Mouse (Mus musculus) spleen, postnatal 36 days (tissue): ENCODE results near the gene Eif4g2.

Source experiments
- DNase-seq, 2 experiments: peaks; one replicate each; pipeline ENCODE4 v3.0.0; 2022; ENCODE audit warnings: low spot score in 2 of 2, mixed read lengths in 1 of 2

Eif4g2 gene

DNA sequence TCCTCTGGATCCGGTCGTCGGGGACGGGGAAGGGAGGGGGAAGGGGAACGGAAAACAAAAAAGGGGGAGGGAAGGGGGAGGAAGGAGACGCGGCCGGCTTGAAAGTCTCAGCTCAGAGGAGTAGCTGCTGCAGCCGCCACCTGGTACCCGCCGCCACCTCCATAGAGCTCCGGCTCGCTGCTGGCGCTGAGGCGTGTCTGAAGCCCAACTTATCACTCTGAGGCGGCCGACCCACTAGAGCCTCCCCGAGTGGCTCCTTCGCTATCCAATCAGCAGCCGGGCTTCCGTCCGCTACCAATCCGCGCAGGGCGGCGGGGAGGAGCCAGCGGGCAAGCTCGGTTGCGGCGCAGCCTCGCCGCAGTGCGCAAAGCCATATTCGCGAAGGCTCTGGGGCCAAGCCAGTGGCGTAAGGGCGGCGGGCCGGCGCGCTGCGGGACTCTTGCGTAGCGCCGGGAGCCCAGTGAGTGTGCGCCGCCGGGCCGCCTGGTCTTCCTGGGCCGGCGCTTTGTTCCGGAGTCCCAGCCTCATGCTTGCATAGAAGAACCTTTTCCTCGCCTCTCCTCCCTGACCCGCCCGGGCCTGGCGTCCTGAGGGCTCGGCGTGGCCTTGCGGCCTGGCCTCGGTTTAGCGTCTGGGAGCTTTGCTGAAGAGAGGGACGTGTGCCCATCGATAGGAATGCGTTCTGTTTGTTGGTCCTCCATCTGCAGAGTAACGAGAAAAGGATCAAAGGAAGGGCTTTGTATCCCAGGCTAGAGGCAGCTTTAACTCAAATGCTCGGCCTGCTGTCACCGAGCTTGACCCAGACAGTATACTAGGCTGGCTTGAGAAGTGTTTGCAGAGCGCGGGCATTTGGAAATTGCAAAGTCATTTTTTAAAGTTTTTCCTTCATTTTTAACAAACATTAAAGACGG, at the start of gene Eif4g2:
TSS of gene Eif4g2 (minus strand) at position 209 of the 911 bp plus-strand sequence.
- peak; percentile 99 to 100 for DNase-seq

DNA sequence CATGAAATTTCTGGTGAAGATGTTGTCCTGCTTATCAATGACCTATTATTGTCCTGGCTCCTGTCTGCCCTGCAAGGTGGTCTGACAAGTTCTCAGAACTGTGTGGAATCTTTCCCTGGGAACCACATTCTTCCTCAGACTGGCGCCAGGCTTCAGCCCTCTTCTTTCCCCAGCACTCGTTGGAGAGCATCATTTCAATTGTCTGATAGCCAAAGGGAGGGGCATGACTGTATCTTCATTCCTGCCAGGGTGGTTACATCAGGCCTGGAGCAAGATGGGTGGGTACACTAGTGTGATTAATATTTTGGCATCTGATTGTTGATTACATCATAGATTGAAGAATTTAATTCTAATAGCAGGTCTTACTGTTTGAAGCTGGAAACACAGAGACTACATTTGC, 49.8 kb upstream of the Eif4g2 start:
- DNase-seq = no peak

DNA sequence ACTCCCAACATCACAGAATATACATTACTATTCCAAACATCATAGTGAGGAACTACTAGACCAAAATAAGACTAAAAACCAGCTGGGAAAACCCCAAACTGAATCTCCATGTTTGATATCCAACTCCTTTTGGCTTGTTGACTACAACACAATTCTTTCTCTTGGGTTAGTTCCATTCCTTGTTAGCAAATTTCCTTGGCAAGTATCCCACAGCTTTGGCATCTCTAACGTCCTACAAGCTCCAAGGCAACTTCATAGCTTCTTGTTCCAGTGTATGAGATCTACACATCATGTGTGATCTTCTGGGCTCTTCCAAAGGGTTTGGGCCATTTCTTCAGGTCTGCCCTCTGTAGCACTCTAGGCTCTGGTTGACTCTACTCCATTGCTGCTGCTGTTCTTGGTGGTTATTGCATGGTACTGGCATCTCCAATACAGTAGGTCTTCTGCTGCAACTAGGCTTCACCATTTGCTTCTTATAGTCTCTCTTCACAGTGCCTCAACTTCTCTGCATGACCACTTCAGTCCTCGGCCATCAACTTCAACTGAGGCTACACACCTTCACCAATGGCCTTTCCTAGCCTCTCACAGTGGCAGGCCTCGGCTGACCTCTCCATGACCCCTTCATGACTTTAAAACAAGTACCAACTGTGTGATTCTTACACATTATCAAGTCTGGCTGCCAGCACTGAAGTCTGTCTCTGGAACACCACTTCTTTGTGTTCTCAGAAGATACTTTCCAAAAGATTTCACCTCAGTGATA, 44.0 kb upstream of the Eif4g2 start:
- no peak for DNase-seq

DNA sequence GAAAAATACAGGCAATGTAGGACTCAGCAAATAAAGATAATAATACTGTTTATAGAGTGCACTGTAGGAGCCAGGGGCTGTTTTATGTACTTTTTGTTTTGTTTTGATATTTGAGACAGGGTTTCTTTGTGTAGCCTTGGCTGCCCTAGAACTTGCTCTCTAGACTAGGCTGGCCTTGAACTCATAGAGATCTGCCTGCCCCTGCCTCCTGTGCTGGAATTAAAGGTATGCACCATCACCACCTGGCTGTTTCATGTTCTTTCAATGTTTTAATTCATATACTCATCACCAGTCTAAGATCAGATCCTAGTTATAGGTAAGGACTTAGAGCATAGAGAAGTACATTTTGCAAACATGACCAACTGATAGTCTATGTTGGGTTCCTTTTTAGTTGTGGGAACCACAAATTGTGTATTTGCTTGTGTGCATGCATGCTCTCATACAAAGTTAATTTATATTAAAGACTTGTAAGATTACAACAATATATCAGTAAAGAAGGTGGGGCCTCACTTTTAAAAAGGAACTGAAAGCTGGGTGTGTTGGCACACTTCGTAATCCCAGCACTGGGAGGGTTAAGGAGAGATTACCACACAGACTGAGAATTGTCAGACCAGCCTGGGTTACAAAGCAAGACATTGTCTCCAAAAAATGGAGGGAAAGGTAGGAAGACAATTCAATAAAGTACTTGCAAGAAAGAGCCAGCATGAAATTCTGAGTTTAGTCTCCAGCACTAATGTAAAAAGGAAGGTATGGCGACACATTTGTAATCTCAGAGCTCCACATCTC, 41.1 kb upstream of the Eif4g2 start:
- DNase-seq = peak; percentile 37 to 49

DNA sequence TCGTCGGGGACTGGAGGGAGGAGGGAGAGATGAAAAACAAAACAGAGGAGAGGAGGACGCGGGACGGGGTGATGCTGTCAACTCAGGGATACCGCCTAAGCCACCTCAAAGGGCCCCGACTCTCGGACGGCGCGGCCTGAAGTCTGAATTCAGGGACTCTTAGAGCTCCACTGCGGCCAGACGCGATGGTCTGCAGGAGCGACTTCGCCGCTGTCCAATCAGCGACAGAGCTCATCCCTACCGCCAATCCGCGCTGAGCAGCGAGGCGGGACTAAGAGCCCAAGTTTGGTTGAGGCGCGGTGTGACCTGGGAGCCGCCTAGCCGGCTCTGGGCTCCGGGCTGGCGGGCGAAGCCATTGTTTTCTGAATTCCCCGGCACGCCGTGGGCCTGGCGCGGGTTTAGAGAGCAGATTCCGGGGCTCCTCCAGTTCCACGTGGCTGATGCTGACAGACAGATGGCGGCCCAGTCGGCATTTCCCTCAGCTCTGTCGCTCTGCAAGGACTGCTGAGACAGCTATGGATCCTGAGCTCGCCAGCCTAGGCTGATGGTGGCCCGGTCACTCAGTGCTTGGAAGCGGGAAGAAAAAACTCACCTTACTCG, 39.8 kb upstream of the Eif4g2 start:
- peak; percentile 97 to 98 for DNase-seq

DNA sequence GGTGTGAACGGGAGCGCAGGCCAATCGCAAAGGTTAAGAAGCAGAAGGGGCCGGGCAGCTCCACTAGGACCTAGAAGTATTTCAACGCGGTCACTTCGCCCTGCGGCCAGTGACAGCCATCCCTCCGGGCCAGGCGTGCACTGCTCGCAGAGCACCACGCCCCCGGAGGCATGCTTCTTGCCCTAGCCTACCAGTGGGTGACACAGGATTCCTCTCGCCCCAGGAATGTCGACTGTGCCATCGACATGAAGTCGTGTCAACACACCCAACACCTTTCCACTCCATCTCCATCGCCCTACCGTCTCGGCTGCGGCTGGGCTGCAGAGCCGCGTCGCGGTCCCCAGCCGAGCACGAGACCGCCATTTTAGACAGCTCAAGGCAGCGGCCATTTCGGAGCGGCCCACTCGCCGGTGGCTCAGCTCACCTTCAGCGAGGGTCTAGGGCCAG, 39.3 kb upstream of the Eif4g2 start:
- DNase-seq = peak; percentile 65 to 67

DNA sequence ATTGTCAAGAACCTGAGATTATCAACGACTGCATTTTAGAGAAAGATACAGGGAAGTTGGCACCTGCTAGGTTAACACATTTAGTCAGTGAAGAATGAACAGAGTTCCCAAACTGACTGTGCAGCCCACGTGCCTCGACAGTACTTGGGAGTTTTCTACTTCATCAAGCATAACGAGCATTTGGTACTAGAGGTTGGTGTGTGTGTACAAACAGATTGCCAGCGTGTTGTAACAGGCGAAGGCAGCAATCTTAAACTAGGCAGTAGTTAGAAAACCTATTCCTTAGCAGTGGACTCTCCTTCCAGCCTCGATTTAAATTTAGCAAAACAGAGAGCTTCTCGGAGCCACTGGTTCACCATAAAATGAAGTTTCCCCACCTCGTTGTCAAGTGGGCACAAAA, 38.7 kb upstream of the Eif4g2 start:
- DNase-seq = peak in 1 of 2 experiments; percentile 11

DNA sequence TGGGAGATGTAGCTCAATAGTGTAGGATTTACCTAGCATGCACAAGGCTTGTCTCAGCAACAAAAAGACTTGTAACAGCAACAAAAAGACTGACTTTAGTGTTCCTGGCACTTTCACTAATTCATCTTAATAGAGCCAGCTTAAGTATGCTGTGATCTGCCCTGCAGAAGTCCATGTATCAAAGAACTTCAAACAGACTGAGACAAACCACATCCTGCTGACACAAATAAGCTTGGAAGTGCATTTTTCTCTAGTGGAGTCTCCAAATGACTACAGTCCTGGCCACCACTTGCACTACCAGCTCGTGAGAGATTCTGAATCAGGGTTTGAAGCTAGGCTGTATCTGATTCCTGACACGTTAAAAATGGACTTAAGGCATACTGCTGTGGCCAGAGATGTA, 26.7 kb upstream of the Eif4g2 start:
- no peak for DNase-seq

DNA sequence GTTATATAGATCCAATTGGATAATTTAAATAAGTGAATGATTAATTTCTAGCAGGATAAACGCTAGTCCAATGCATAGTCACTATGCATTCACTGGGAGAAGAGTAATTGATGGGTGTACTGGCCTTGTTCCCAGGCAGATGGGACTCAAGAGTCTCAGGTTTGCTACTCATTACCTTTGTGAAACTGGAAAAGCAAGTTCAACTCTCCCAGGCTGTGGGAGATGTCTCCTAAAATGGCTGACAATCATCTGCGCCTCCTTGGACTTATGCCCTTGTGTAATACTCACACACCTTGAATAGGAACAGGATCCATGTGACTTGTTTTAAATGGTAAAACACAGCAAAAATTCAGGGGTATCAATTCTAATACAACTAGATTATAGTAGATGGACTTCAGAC, 26.3 kb upstream of the Eif4g2 start:
- DNase-seq = no peak

DNA sequence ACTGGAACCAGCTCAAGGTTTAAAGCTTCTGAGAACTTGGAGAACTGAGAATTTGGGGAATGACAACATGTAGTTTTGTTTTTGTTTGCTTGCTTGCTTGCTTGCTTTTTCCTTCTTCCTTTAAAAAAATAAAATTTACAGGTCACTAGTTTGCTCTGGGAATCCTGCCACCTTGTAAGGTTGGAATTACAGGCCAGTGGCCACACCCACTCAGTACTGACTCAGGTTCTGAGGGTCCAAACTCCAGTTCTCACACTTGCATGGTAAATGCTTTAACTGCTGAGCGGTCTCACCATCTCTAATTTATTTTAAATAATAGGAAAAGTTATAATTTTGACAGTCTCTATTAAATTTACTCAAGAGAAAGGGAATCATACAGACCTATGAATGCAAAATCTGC, 15.4 kb upstream of the Eif4g2 start:
- DNase-seq = no peak

DNA sequence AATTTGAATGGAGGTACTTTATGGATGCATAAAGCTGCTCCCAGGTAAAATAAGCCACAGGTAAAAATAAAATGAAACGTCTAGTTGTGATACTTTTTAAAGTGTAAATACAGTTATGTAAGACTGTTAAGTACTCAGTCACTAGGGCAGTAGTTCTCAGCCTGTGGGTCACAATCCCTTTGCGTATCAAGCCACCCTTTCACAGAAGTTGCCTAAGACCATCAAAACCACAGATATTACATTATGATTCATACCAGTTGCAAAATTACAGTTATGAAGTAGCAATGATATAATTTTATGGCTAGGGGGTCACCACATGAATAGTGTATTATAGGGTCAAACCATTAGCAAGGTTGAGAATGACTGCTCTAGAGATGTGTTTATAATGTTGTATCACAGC, 12.3 kb upstream of the Eif4g2 start:
- no peak for DNase-seq

DNA sequence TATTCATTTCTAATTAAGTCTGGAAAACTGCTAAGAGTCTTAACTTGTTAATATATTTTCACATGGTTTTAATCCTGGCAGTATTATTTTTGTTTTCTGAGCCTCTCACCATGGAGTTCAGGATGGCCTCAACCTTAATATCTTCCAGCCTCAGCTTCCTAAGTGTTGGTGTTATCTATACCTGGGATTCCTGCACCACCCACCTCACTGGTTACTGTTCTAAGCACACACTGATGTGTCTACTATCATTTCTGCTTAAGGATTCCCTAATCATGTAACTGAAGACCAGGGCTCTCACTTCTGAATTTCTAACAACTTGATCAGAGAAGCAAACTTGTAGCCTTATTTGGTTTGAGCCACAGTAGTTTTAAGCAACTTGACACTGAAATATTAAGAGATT, 2.3 kb upstream of the Eif4g2 start:
- no peak for DNase-seq

DNA sequence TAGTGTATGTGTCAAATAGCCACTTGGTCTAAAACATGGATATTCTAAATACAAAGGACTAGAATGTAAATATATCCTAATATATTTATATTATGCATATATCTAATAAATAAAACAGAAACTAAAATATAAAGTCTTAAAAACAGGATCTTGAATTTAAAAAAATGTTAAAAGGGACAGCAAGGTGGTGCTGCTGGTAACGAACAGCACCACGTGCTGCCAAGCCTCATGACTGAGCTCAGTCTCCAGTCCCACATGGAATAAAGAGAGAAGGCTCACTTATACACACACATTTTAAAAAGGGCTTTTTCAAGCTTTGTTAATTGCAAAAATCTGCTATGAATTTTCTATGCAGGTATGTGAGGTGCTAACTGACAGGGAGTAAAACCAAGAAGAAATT, 1.6 kb upstream of the Eif4g2 start:
- no peak for DNase-seq

DNA sequence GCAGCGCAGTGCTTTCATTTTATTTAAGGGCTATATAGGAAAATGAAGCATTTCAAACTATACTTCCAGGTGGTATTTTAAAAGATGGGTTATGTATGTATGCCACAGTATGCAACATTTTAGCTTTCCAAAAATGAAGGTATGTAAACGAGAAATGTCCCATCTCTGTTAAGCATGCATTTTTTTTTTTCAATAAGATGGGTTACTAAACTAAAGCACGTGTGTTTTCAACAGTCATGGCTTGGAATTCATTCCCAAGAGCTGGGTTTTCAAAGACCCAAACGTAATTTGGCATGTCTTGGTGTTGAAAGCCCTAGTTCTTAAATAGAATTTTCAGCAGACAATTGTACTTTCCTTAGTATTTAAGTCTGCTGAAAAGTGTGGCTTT, 897 bp upstream of the Eif4g2 start:
- DNase-seq = no peak

DNA sequence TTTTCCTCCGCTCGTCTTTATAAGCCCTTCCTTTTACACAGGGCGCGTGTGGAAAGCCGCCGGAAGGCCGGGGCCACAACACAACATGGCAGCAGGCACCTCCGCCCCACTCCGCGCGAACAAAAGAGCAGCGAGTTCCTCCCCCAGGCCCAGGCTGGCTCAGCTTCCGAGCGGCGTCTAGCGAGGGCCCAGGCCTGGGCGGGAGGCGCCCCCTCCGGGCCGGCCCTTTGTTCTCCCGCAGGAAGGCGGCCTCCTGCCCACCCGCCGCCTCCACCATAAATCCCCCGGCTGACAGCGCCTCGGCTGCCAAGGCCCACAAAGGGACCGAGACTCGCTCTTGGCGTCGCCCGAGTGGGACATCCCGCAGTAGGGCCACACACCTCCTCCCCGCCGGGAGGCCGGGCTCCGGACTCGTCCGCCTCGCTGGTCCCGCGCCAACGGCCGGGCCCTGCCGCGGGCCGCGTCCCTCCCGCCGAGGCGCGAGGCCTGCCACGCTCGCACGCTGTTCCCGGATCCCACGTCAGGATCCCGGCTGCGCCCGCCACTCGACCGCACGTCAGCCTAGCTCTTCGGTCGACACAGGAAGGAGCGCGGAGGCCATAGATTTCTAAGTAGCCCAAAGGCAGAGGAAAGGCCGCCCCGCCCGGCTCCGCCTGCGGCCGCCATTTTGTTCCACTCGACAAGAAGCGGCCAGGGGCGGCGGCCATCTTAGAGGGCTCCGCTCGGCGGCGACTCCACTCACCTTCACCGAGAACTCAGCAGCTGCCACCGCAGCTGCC, 598 bp downstream of the Eif4g2 start:
- DNase-seq = peak; percentile 84 to 89

DNA sequence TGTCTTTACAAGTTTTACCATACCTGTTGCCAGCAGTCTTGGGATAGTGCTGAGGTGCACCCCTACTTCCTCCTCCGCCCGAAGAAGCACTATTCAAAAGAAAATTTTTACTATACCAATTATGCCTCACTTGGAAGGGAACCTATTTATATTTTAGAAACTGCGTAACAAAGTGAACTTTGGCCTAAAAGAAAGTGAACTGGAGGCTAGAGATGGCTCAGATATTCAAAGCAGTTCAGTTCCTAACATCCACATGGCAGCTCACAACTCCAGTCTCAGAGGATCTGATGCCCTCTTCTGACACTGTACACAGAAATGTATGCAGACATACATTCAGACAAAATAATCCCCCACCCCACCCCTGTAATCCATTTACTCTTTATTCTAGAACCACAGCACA, 2.0 kb downstream of the Eif4g2 start:
- no peak for DNase-seq

DNA sequence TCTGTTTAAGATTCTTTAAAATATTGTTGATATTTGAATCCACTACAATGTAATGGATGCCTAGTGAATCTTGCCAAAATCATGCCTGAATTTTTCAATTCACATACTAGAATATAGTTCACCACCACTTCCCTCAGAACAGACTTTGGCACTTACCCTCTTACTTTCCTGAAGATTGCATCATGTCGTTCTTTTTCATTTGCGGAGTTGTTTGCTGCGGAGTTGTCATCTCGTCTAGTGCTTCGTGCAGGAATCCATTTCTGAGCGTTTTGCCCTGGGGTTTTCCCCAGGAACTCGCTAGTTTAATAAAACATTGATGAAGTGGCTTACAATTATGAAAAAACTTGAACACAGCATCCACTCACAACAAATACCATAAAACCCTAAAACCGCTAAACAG, 2.8 kb downstream of the Eif4g2 start:
- no peak for DNase-seq

DNA sequence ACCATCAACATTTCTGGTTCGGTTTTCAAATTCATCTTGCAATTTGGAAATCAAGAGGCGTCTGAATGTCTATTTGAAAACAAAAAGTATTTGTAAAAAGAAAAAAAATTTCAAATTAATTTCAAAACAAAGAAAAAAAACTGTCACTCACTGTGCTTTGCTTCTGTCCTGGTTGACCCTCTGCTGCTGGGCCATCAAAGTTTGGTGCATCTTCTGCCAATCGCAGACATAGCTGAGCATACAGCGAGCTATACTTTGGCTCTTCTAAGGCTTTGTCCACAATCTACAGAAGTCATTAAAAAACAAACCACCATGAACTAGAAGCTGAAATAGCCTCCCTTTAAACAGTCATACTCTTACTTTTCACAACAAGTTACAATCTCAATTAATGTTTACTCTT, 4.6 kb downstream of the Eif4g2 start:
- no peak for DNase-seq

DNA sequence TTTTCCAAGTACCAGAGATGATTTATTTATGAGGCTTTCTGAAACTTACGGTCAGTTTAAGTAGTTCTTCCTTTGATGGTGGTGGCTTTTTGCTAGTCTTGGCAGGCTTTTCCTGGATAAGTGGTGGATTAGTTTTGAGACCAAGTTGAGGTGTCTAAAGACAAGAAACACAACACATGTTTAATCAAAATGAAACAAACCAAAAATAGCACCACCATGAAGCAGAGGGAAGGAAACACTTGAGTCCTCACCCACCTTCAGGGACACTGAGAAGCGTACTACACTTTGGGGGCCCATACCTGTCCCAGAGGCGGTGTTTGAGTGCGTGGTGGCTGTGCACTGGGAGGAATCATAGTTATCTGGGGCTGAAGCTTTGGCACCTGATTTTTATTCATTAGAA, 7.5 kb downstream of the Eif4g2 start:
- no peak for DNase-seq

DNA sequence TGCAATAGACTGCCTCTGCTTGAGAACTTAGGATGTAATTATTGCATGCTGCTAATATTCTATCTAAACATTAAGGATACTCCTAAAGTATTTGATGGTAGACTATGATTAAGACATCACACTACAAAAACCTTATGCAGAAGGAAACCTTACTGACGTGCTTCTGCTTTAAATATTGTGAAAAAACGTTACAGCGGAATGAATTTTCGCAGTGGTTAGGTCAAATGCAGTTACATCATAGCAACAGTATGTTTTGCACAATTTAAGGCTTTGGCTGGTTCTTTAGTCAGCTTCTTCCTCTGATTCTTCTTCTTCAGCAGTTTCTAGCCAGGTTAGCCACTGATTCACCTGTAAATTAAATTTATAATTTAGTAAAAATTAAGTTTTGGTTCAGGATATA, 10.4 kb downstream of the Eif4g2 start:
- no peak for DNase-seq

DNA sequence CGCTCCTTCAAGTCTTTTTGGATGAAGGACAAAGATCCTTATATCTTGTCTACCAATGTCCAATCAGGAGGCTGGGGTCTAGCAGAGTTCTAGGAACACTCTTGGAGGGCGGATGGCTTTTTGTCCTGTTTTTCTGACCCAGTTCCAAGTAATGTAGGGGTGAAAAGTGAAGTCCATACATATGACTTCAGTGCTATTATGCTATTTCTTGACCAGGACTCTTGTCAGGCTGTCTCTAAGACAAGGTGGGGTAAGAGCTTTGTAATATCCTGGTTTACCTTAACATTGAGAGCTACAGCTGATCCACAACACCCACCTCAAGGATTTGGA, 12.7 kb downstream of the Eif4g2 start:
- no peak for DNase-seq
